Mouse (Mus musculus) thymus, adult 2 months (tissue): Measurements from ENCODE around the gene Stox2.

Experiments used
- CTCF ChIP-seq: fragments of 200-500 bp; IDR thresholded peaks from 2 replicates; pipeline ENCODE4 v1.5.1; 2012; ENCODE audit warnings: mild to moderate bottlenecking, control low read depth, low read length, moderate library complexity, borderline replicate concordance; ENCODE audit not compliant: control insufficient read depth, poor library complexity, insufficient read depth; ENCODE audit errors: extremely low read depth
- POLR2A ChIP-seq: fragments of 200-500 bp; IDR thresholded peaks from 2 replicates; pipeline ENCODE4 v1.6.1; 2012; ENCODE audit warnings: mild to moderate bottlenecking, low read length, control low read depth, moderate library complexity; ENCODE audit not compliant: control insufficient read depth, poor library complexity, insufficient read depth; ENCODE audit errors: extremely low read depth

- TF ChIP-seq POLR2A (no peak), CTCF (no peak)
Measured at GRCm38 (mm10) chr8:47411994-47412695, 34.0 kb downstream of the Stox2 start.
